In genomic region chr2:28204677-28205466, GRCm38 (mm10) we compare ENCODE assay signal across 8 mouse cellular contexts. TPM values are rescaled to one million over a fixed set of nuclear protein-coding genes. Genes with fewer than 3 reads are reported as not detected.
A peak's percentile ranks its signal among the peaks of the same experiment; 100 is the strongest.
DNase-seq lines count a peak whose midpoint lies in the region; ATAC-seq and TF ChIP-seq lines count a peak whose summit lies in the region.

No protein-coding gene starts in this region.

- no peaks in the 10 kb centered on the region for H3K36me3 ChIP-seq in lung, embryonic 14.5 days (ENCODE audit: insufficient read depth)
- peaks cover 4% of the 10 kb centered on the region; the same call in 1 of the 2 replicates for H3K36me3 ChIP-seq in embryonic facial prominence, embryonic 14.5 days (ENCODE audit: control insufficient read depth, insufficient read depth, low read length)
- no peaks in the 10 kb centered on the region for H3K36me3 ChIP-seq in intestine, postnatal 0 days (ENCODE audit: control insufficient read depth, insufficient read depth)
- H3K36me3 ChIP-seq in neural tube, embryonic 15.5 days: no peaks in the 10 kb centered on the region; the same call in 1 of the 2 replicates

- H3K9ac ChIP-seq in lung, embryonic 14.5 days: no peak overlapping the region
- H3K9ac ChIP-seq in embryonic facial prominence, embryonic 14.5 days (ENCODE audit: low read depth, low read length): no peak overlapping the region
- no peak overlapping the region for H3K9ac ChIP-seq in intestine, postnatal 0 days (ENCODE audit: low read depth, low read length)
- H3K9ac ChIP-seq in neural tube, embryonic 15.5 days (replicated peaks): peak overlapping the region; percentile 85

- no peaks in the 10 kb centered on the region for H3K9me3 ChIP-seq in lung, embryonic 14.5 days (ENCODE audit: low read depth, low read length)
- no peaks in the 10 kb centered on the region for H3K9me3 ChIP-seq in embryonic facial prominence, embryonic 14.5 days (ENCODE audit: control insufficient read depth, low read length)
- H3K9me3 ChIP-seq in intestine, postnatal 0 days (ENCODE audit: control insufficient read depth): no peaks in the 10 kb centered on the region
- H3K9me3 ChIP-seq in neural tube, embryonic 15.5 days (replicated peaks): no peaks in the 10 kb centered on the region

- peak overlapping the region; percentile 59 for H3K4me3 ChIP-seq in lung, embryonic 14.5 days (ENCODE audit: low read depth, low read length)
- peak overlapping the region; percentile 66 for H3K4me3 ChIP-seq in embryonic facial prominence, embryonic 14.5 days (ENCODE audit: low read depth, low read length)
- peak overlapping the region; percentile 52 for H3K4me3 ChIP-seq in intestine, postnatal 0 days (ENCODE audit: low read depth, low read length)
- peak overlapping the region; percentile 67 for H3K4me3 ChIP-seq in neural tube, embryonic 15.5 days (replicated peaks)

- ATAC-seq in lung, embryonic 14.5 days (ENCODE audit: insufficient read depth): peak; percentile 25; the same call in 1 of the 2 replicates
- peak; percentile 9; the same call in 1 of the 2 replicates for ATAC-seq in embryonic facial prominence, embryonic 14.5 days (ENCODE audit: low read depth)
- no peak for ATAC-seq in intestine, postnatal 0 days
- peak; percentile 13; the same call in 1 of the 2 replicates for ATAC-seq in neural tube, embryonic 15.5 days (ENCODE audit: low FRiP score)

- no peaks in the 10 kb centered on the region for H3K4me1 ChIP-seq in lung, embryonic 14.5 days (ENCODE audit: insufficient read depth)
- peaks cover 15% of the 10 kb centered on the region for H3K4me1 ChIP-seq in embryonic facial prominence, embryonic 14.5 days (ENCODE audit: control insufficient read depth, insufficient read depth, low read length)
- no peaks in the 10 kb centered on the region; the same call in 1 of the 2 replicates for H3K4me1 ChIP-seq in intestine, postnatal 0 days (replicated peaks; ENCODE audit: control insufficient read depth, insufficient read depth, low read length)
- H3K4me1 ChIP-seq in neural tube, embryonic 15.5 days: peaks cover 51% of the 10 kb centered on the region

- H3K27ac ChIP-seq in lung, embryonic 14.5 days (ENCODE audit: low read depth): no peak overlapping the region
- no peak overlapping the region for H3K27ac ChIP-seq in embryonic facial prominence, embryonic 14.5 days (replicated peaks; ENCODE audit: low read depth, low read length)
- no peak overlapping the region for H3K27ac ChIP-seq in intestine, postnatal 0 days (ENCODE audit: low read depth, low read length)
- H3K27ac ChIP-seq in neural tube, embryonic 15.5 days (replicated peaks): peak overlapping the region; percentile 75

- peak; percentile 29 for DNase-seq in lung, embryonic 14.5 days
- no peak for DNase-seq in lung, postnatal 14 days
- peak; percentile 60 for DNase-seq in embryonic facial prominence, embryonic 14.5 days (ENCODE audit: low spot score)
- no peak for DNase-seq in cerebellum, adult 11 months
- DNase-seq in urinary bladder, postnatal 36 days (ENCODE audit: low spot score in 2 of 2): no peak
- no peak for DNase-seq in ovary, postnatal 10 days (ENCODE audit: low spot score)

- TF ChIP-seq CTCF in lung, embryonic 14.5 days (IDR thresholded peaks at IDR 0.05; ENCODE audit: low read depth): no peak
- no peak for TF ChIP-seq CTCF in intestine, postnatal 0 days (IDR thresholded peaks at IDR 0.05; ENCODE audit: low read depth)

- H3K27me3 ChIP-seq in lung, embryonic 14.5 days (ENCODE audit: insufficient read depth, low read length): peaks cover 12% of the 10 kb centered on the region
- H3K27me3 ChIP-seq in embryonic facial prominence, embryonic 14.5 days (replicated peaks; ENCODE audit: control insufficient read depth, insufficient read depth, low read length): 0 out of 2 replicates have a peak, but pooled peaks cover 5% of the 10 kb centered on the region
- peaks cover 20% of the 10 kb centered on the region for H3K27me3 ChIP-seq in intestine, postnatal 0 days (replicated peaks; ENCODE audit: control insufficient read depth, insufficient read depth, low read length)
- H3K27me3 ChIP-seq in neural tube, embryonic 15.5 days (replicated peaks): no peaks in the 10 kb centered on the region

- H3K4me2 ChIP-seq in lung, embryonic 14.5 days: peak overlapping the region; percentile 98
- peak overlapping the region; percentile 97 for H3K4me2 ChIP-seq in embryonic facial prominence, embryonic 14.5 days (ENCODE audit: low read depth, low read length)
- H3K4me2 ChIP-seq in intestine, postnatal 0 days (replicated peaks; ENCODE audit: low read depth): peak overlapping the region; percentile 94
- peak overlapping the region; percentile 96 for H3K4me2 ChIP-seq in neural tube, embryonic 15.5 days

- WGBS in lung, embryonic 14.5 days: 14% methylated on average over 19 of the region's 19 CpGs
- 7% methylated on average over 17 of the region's 19 CpGs for whole genome bisulfite sequencing in embryonic facial prominence, embryonic 14.5 days
- 13% methylated on average over 19 of the region's 19 CpGs for WGBS in intestine, postnatal 0 days
- WGBS in neural tube, embryonic 15.5 days: 14% methylated on average over 19 of the region's 19 CpGs

RNA-seq across cellular contexts. Expression of gene Olfm1, which starts 12.1 kb away (rescaled TPM):
- polyA plus RNA-seq in lung, embryonic 14.5 days (2014; fragmentation: Nextera tagmentation; extraction: Ambion mirVana): 14.4 and 16.1 TPM in 2 replicates
- polyA plus RNA-seq in embryonic facial prominence, embryonic 14.5 days (2014; fragmentation: Nextera tagmentation; extraction: Ambion mirVana): 45.1 and 46.1 TPM in 2 replicates
- 13.3 and 14.8 TPM in 2 replicates for polyA plus RNA-seq in intestine, postnatal 0 days (2015; fragmentation: Nextera tagmentation; extraction: Ambion mirVana)
- 296 and 363 TPM in 2 replicates for polyA plus RNA-seq in neural tube, embryonic 15.5 days (2015; fragmentation: Nextera tagmentation; extraction: Ambion mirVana)

Comparison
In these comparisons a context has a peak if more than half of its experiments do, and no peak if none do; other contexts are left out.
1. DNase-seq: peak in lung, embryonic 14.5 days (single experiment) and embryonic facial prominence, embryonic 14.5 days (single experiment); none in lung, postnatal 14 days (single experiment), cerebellum, adult 11 months (single experiment), urinary bladder, postnatal 36 days (0 of 2) and ovary, postnatal 10 days (single experiment).
2. Peak in every context shown above with its lines, with median percentiles within 50 percentile points of each other: H3K4me2 ChIP-seq and H3K4me3 ChIP-seq.